Mouse (Mus musculus): ENCODE measurements around the gene Cib1.

DNA sequence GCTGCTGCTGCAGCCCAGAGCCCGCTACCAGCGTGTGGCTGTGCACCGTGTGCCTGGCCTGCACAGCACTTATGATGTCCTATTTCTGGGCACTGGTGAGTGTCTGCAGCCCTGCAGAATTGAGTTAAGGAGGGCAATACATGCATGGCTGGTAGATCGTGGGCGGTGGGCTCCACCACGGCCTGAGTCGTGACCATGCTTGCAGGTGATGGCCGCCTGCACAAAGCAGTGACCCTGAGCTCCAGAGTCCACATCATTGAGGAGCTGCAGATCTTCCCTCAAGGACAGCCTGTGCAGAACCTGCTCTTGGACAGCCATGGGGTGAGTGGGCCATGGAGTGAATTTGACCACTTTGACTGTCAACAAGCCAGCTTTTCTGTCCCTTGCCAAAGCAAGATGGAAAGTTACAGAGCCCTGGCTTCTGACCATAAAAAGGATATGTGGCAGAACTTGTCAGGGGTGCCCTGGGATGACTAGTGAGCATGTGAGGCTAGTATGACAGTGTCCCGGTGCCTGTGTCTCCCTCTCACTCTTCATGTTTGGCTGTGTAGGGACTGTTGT is 12.3 kb downstream of the Cib1 start:
- TF ChIP-seq GATA1 (IDR thresholded peaks at IDR 0.05; ENCODE audit: borderline replicate concordance, low read length) (no peak), FLI1 (IDR thresholded peaks at IDR 0.05; ENCODE audit: low read length) (no peak)

All from megakaryocyte, embryonic 14.5 days (primary cell).